Mouse (Mus musculus) G1E-ER4 (cell line): ENCODE results near the gene Dgkq. TPM values are rescaled to one million over a fixed set of nuclear protein-coding genes. Genes with fewer than 3 reads are reported as not detected.

Experiments used
- GATA1 ChIP-seq: IDR thresholded peaks from one replicate; pipeline ENCODE4 v1.8.0; 2012; ENCODE audit warnings: low read length, inconsistent platforms
- polyA plus RNA-seq: library from polyadenylated mRNA; stranded (reverse); fragments of >175 nt; gene quantifications from 2 replicates; pipeline ENCODE4 v1.2.3, GENCODE M21; 2012

Gene Dgkq
- polyA plus RNA-seq, 1 experiment, result 5.0 TPM

- no peak for TF ChIP-seq GATA1
Observed at GRCm38 (mm10) chr5:108669986-108670385, 514 bp upstream of the Dgkq start.

DNA sequence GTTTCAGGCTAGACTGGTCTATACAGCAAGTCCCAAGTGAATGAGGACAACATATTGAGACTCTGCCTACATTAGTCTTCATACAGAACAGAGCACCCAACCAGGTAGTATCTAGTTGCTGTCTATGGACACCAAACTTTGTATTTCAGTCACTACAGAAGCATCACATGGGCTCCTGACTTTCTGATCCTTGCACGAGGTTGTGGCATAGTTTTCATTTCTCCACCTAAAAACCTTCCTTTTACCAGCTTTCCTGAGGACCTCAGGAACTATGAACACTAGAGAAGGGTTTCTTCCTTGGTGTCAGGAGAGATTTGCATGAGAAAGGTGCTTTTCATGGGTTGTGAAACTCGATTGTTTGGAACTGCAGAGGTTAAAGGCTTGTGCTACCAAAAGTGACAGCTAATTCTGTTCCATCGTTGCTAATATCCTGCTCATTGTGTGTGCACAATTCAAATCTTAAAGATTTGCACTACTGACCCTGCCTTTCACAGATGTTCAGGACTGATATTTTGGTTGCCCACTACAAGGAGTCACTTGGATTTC, 1.0 kb downstream of the Dgkq start:
- TF ChIP-seq GATA1, result no peak

DNA sequence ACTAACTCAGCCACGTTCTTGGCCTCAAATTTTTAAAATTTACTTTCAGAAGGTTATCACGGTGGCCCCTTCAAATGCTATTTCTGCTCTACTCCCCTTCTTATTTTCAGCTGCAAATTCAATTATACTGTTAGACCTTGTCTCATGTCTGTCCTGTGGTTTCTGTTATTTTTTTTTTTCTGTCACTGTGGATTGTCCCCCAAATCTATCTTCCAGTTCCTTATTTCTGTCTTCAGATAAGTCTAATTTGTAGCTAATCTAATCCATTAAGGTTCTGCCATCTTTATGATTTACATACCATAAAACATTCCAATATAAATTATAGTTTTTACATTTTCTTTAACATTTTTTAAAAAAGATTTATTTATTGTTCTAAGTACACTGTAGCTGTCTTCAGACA, 2.1 kb downstream of the Dgkq start:
- no peak for TF ChIP-seq GATA1

GRCm38 (mm10) chr5:108665066-108665465, 4.4 kb downstream of the Dgkq start:
- TF ChIP-seq GATA1, result no peak

DNA sequence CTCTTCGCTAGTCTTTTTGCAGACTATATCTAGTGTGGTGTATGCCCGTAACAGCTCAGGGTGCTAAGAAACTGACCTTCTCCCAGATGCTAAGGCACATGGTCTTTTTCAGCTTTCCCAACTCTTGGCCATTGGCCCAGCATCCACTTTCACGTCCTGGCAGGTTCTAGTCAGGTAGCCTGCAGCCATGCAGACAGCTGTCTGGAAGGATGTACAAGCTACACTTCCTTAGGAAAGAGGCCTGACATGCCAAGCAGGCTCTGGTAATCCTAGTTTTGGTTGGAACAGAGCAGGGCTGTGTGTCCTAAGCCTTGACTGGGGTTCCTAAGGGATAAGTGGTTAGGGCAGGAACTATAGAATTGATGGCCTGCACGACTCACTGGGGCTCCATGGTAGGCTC, 6.7 kb downstream of the Dgkq start:
- TF ChIP-seq GATA1, result no peak

GRCm38 (mm10) chr5:108660632-108661268, 8.7 kb downstream of the Dgkq start:
- TF ChIP-seq GATA1, result no peak

GRCm38 (mm10) chr5:108659698-108660631, 9.5 kb downstream of the Dgkq start, which contains the start of gene Idua:
Idua (plus strand) TSS chr5:108660331.
- TF ChIP-seq GATA1, result no peak

DNA sequence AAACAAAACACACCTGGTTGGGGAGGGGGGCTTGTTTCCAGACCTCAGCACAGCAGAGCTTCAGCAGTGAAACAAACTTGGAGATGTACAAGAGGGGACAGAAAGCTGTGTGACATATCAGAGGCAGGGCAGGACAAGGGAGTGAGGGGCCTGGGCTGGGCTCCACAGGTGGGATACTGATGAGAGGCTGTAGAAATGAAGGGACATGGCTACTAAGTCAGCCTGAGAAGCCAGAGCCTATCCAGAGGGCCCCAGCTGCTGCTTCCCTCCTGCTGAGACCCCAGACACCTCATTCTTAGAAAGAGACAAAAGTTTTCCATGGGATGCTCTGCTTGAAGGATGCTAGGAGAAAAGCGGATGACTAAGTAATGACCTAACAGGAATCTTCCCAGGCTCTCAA, 10.9 kb downstream of the Dgkq start:
- TF ChIP-seq GATA1, result no peak

DNA sequence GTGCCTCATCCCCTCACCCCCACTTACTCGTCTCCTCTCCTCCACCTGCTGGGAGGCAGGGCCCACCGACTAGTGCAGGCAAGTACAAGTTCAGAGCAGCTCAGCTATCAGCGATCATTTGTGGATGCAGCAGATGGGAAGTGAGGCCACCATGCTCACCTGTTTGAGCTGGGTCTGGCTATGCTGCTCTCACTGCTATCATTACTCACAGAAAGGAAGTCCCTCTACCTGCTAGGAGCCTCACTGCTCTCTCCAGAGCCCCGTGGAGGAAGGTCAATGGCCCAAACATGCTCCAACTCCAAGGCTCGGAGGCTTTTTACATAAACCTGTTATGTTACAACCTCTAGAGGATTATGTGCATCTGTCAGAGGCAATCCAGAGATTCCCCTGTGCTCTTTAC, 12.1 kb downstream of the Dgkq start:
- no peak for TF ChIP-seq GATA1

DNA sequence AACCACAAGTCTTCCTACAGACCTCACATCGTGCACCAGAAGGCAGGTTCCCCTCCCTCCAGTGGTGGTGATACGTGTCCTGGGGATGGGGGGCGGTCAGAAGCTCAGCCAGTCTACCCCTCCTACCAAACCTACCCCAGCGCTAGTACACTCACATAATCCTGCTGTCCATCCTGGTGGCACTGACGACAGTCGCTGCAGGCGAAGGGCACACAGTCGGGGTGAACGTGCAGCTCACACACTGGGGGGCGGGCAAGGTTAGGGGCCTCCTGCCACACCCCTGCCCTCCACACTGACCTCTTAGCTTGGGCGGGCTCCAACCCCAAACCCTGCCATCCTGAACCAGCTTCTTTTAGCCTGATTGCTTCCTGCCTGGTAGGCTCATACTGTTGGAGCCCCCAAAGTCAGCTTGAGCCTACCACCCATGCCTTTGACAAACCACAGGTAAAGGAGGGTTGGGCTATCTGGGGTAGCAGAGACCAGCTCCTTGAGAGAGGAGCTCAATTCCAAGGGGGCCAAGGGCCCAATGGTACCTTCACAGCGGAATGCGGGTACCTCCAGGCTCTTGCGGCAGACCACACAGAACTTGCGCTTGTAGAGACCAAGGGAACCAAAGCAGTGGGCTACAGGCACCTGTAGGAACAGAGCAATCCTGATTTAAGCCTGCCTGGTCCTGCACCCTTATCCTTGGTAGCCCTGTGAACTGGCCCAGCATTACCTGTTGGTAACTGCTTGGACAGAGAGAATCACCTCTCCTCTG, 13.4 kb downstream of the Dgkq start:
- no peak for TF ChIP-seq GATA1

DNA sequence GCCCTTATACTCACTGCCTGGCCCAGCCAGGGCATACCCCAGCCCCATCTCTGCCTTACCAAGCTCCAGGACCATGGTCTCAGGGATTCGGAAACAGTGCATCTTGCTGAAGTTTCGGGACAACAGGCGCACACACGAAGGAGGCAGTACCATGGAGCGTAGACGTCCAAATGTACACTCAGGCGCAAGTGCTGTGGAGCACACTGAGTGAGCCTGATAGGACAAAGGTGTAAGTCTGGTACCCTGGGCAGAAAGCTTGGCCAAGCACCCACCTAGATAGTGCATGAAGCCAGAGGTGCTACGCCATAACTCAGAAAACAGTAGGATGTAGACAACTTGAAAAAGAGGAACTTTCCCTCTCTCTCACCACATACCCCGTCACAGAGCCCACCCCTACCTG, 14.1 kb downstream of the Dgkq start:
- no peak for TF ChIP-seq GATA1

DNA sequence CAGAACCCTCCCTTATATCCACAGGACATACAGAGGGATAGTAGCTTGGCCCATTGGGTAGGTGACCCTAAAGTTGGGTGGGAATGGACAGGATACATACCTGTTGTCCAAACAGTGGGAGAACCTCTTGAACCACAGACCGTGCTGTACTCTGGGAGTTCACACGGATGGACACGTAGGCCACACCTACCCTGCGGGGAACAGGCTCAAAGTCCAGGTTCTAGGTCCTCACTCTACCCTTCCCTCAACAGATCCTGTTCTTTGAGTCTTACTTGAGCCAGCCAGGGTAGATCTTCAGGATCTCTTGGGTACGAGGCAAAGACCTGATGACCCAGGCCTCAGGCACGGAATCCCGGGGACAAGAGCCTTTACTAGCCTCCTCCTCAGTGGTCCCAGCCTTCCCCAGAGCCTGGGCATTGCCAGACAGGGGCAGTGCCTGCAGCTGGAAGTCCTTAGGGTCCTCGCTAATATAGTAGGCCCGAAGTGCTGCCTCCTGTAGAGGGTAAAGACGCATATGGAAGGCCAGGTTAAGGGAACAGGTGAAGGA, 15.0 kb downstream of the Dgkq start:
- no peak for TF ChIP-seq GATA1

- no peak for TF ChIP-seq GATA1
Observed at GRCm38 (mm10) chr5:108653341-108653740, 16.1 kb downstream of the Dgkq start.

GRCm38 (mm10) chr5:108651823-108652222, 17.6 kb downstream of the Dgkq start:
- no peak for TF ChIP-seq GATA1

DNA sequence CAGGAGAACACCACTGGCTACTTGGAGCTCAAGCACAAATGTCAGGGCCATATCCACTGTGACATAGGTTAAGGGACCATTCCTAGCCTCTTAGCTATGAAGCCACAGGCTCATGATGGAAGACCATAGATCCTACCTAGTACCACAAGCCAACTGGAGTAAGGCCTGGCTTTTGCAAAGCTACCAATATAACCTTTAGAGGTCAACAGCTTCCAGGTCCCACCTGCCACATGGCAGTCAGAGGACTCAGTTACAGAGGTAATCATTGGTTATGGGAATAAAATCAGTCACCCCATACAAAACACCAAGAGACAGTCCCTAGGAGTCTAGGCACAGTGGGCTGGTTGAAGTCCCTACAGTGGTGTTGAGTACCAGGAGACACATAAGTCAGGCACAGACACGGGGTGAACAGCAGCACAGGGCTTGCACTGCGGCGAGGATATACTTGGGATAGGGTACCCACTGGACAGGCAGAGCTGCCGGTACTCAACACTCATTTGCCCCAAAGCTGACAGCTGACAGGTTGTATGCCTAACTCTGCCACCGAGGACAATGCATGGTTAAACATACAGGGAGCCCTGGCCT, 18.2 kb downstream of the Dgkq start:
- TF ChIP-seq GATA1, result no peak
